Mouse (Mus musculus) thymus, postnatal 14 days (tissue): ENCODE results near the gene Rnf133.

Source experiments
- DNase-seq: peaks from one replicate; pipeline ENCODE4 v3.0.0; 2021

Gene Rnf133

DNA sequence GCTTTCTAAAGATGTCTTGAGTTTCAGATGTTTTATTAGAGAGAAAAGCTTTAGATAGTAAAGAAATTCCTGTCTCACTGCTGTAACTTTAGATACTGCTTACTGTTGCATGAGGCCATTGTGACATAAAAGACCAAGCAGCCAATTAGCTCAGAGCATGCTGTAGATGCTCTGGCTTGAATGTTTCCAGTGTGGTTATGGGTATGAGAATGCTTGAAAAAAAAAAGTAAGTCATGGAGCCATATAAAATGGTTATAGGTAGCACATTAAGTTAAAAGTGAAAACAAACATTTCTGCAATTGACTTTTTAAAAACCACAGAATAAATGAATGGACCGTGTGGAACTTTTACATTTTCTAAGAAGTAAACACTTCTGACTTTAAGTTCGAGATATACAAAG is at the start of gene Rnf133:
TSS of gene Rnf133 (minus strand) at position 101 of the 400 bp plus-strand sequence.
- DNase-seq: no peak

DNA sequence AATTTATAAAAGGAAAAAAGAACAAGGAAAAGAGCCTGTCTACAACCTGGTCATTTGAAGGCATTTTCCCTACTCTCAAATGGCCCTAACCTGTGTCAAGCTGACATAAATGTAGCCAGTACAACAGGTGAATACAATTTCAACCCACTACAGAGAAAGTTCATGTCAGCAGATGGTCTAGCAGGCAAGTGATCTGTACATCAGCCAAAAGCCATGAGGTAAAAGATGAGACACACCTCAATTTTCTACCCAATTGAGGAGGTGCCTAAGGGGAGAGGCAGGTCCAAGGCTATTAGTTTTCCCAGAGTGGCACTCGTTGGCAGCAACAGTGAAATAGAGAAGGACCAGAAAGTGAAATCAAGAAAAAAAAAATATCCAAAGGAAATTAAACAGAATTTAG is 28.1 kb upstream of the Rnf133 start:
- DNase-seq: no peak

DNA sequence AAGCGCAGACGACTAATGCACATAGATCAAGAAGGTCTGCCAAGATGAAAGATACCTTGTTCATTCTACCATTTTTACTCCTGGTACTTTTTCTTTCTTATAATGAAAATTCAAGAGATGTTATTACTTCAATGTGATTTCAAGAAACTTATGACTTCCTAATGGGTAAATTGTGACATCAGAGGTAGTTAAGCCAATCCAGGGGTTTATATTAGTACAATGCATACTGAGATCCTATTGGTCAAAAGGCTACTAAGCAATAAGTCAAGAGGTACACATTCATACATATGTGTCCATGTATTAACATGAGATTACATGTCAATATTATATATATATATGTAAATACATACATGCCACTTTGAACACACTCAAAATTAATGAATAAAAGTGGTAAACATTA is 4.9 kb upstream of the Rnf133 start, which contains the start of gene Rnf148:
TSS of gene Rnf148 (minus strand) at position 101 of the 400 bp plus-strand sequence.
- DNase-seq: no peak

DNA sequence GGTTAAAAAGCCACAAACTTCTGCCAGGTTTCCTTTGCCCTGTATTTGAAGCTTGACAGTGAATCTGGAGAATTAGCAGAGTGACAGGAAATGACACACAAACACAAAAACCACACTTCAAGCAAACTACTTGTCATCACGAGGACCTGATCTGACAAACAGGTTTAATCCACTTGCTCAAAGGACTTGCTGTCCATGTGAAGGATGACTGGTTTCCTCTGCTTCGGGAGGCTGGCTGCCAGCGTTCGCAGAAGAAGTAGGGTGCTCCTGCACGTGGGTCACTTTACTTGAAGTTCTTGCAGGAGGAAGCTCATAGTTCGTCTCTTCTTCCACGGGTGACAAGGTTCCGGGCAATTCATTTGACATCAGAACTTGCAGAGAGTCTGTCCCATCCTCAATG is 1.4 kb downstream of the Rnf133 start:
- DNase-seq: no peak

DNA sequence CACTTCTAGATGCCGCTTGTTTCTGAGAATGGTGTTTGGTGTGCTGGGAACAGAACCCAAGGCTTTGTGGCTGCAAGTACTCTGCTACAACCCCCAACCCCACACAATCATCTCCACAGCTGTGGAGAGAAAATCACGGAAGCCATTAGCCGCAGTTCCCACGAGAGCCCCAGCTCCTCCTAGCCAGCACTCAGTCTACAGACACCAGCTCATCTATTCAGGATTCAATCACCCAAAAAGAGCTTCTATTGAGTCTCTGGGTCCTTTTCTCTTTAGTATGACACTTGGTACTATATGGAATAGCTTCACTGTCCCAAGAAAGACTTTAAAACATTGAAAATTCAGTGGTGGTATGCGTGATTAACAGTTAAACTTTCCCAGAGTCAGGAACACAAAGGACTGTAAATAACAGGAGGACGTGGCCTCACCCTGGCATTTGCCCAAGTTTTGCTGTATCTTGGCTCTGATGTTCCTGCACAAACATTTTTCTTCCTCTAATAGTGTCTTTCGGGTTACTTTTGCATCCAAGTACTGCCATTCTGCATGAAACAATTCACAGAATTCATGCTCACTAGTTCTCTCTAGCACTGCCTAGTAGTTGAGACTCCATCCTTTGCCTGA is 2.4 kb downstream of the Rnf133 start:
- no peak for DNase-seq

DNA sequence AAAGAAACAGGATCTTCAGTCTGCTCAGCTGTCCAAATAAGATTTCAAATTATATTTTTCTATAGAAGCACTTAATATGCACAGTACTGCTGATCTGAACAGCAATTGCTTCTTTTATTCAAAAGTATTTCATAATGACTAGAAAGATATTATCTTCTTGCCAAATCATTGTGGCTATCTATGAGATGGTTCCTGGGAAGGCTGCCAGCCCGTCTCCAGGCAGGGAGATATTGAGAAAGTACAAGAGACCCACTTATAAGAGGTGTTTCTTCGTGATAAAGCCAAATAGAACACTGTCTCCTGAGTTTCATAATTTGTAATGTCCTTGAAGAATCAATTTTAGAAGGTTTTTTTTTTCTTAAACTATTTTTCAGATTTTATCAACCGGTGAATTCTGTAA is 13.0 kb downstream of the Rnf133 start:
- no peak for DNase-seq

DNA sequence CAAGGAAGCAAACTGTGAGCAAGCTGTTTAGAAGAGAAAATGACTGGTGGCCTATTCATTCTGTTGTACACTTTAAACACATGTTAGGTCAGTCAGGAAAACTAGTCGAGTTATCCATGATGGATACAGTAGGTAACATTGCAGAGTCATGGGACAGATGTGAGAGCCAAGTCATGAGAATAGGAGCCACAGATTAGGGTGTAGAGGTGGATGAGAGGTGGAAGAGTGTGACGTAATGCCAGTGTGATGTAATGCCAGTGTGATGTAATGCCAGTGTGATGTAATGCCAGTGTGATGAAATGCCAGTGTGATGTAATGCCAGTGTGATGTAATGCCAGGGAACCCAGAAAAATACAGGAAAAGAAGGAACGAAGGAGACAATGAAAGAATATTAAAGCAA is 14.9 kb downstream of the Rnf133 start:
- DNase-seq: no peak

DNA sequence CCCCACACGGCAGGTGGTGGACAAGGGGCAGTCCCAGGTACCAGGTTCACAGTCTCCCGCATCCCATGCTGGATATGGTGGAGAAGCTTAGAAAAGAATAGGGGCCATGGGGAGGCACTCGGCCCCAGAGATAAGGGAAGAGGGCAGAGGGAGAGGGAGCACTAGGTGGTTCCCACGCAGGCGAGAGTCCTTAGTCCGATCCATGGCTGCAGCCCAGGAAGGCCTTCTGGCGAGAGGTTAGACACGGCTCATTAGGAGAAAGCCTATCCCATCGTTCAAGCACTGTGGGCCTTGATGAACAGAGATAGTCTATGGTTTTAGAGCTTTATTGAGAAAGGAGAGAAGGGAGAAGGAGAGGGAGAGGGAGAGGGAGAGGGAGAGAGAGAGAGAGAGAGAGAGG is 16.1 kb downstream of the Rnf133 start:
- no peak for DNase-seq

DNA sequence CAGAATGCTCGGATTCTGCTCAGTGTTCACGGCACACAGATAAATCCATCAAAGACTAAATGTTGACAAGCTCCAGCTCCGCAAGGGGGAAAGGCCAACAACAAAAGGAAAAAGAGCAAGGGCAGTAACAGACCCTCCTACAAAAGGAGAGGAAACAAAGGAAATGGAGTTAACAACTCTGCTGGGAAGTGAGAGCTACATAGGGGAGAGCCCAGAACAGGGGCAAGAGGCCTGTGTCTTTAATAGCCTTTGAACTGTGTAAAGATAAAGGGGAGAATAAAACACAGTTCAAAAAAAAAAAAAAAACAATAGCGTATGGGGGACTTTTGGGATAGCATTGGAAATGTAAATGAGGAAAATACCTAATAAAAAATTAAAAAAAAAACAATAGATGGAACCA is 19.6 kb downstream of the Rnf133 start:
- DNase-seq: no peak
